Mouse (Mus musculus) heart, postnatal 4 days (tissue): ENCODE results near the gene Nt5c3b. TPM values are rescaled to one million over a fixed set of nuclear protein-coding genes. Genes with fewer than 3 reads are reported as not detected.

Source experiments
- DNase-seq: peaks from one replicate; pipeline ENCODE4 v3.0.0; 2021
- total RNA-seq, 2 experiments: library from RNA; stranded (reverse); gene quantifications; 2 replicates each; pipeline ENCODE4 v1.2.3; 2021

The Nt5c3b gene
- total RNA-seq, 2 experiments from 2014 or later, result 52.3 to 55.3 TPM

GRCm38 (mm10) chr11:100399320-100399719 is 42.3 kb downstream of the Nt5c3b start:
- DNase-seq, result no peak

GRCm38 (mm10) chr11:100398517-100398916 is 43.1 kb downstream of the Nt5c3b start:
- no peak for DNase-seq

GRCm38 (mm10) chr11:100397600-100398389 is 43.8 kb downstream of the Nt5c3b start, which contains the start of gene Jup:
Gene Jup, minus strand, starts transcription at chr11:100397763.
- DNase-seq, result peak; percentile 100

DNA sequence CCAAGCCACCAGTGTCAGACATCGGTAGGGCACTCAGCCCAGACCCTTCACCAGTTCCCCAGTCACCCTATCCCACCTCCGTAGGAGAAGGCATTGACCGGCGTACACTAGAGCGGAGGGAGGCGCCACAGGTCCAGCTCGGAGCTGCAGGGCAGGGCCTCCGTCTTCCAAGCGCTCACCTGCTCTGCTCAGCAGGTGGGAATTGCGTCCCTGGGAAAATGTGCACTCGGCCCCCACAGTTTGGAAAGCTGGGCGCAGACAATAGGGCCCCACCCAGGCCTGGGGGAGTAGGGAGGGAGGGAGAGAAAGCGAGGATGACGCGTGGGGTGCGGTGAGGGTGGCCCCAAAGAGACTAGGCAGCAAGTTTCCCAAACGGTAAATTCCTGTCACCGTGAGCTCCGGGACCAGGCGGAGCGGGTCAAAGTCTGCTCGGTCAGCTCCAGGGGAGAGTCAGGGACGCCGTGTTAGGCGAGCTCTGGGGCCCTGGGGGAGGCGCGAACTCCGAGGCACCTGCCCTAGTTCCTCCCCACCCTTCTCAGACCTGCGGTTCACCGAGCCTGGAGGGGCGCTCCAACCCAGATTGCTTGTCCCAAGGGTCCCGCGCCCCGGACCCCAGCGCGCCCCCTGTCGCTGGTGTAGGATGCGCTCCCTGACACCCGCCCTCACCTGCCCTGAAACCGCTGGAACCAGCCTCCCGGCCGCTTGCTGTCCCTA is 44.6 kb downstream of the Nt5c3b start:
- DNase-seq, result peak; percentile 55

DNA sequence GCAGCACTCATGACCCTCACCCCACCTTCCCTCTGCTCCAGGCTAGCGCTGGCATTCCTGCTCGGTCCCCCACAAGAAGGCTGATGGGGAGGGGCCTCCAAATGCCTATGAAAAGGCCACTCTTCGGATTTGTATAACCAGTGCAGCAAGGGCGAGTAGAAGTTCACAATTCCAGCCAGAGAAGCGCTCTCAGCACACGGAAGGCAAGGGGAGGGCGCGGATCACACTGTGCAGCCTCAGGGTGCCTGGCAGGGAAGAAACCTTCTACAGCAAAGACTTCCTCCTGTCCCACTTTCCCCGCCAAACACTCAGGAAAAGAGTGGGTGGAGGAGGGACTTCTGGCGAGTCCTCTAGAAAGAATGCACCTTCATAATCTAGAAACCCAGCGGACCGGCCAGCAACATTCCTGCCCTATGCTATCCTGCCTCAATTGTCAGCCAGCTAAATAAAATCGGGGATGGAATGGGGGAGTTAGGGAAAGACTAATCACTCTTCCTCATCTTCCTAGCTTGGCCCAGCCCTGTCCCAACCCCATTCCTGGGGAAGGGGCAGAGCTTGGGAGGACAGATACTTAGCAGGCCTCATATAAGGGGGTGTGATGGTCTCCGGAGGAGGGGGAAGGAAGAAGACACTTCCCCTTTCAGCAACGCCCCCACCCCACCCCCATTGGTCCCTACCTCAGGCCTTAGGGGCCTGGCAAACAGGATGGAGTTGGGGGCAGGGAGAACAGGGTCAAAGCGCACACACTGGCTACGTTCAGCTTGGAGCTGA is 45.6 kb downstream of the Nt5c3b start:
- peak; percentile 55 for DNase-seq

GRCm38 (mm10) chr11:100395200-100395599 is 46.4 kb downstream of the Nt5c3b start:
- DNase-seq, result peak; percentile 80

GRCm38 (mm10) chr11:100394353-100395074 is 47.1 kb downstream of the Nt5c3b start:
- no peak for DNase-seq

GRCm38 (mm10) chr11:100393733-100394132 is 47.9 kb downstream of the Nt5c3b start:
- DNase-seq, result no peak

- DNase-seq, result no peak
These were observed 48.6 kb downstream of the Nt5c3b start for GRCm38 (mm10) chr11:100392958-100393357.

- DNase-seq, result no peak
These were observed 49.7 kb downstream of the Nt5c3b start for GRCm38 (mm10) chr11:100391884-100392345.

DNA sequence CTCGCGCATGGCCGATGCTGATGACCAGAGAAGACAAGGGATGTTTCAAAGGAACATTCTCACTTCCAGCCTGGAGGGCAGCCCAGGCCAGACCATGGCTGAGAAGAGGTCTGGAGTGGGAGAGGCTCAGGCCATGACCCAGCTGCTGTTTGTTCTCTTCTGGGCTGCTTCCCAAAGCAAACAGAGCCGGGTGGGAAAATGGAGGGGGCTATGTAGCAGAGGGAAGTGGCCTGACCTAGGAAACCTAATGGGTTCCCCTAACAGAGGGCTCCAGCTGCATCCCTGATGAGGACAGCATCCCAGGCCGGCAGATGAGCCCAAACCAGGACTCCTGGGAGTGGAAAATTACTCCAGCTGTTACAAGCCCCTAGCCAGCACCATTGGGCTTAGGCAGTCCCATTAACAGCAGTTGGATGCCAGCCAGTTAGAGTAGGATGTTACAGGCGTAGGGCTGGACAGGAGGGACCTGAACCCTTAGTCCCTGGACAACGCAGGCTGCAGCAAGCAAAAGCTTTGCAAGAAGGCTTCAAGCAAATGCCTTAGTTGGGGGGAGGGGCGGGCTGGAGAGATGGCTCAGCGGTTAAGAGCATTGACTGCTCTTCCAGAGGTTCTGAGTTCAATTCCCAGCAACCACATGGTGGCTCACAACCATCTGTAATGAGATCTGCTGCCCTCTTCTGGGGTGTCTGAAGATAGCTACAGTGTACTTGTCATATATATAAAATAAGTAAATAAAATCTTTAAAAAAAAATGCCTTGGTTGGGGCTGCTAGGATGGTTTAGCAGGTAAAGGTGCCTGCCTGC is 50.3 kb downstream of the Nt5c3b start:
- peak; percentile 86 for DNase-seq

- DNase-seq, result peak; percentile 71
These were observed 51.6 kb downstream of the Nt5c3b start for GRCm38 (mm10) chr11:100389931-100390445.

GRCm38 (mm10) chr11:100388588-100388987 is 53.0 kb downstream of the Nt5c3b start:
- DNase-seq, result peak; percentile 83

GRCm38 (mm10) chr11:100387589-100388375 is 53.8 kb downstream of the Nt5c3b start:
- DNase-seq, result peak; percentile 86

DNA sequence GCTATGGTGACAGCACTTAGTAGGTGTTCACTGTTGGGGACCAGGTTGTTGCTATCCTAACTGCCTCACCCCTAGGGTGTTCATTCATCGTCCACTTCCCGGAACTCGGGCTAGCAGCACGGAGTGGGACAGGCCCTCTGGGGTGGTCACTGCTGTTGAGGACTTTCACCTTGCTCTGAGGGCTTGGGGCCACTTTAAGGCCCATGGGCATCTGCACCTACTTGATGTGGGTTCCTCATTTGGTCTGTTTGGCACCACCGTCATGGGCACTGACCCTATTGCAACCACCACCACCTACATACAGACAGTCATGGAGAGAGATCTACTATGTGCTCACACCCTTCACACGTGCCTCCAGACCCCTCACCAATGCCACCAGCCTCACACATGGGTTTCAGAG is 54.5 kb downstream of the Nt5c3b start:
- no peak for DNase-seq

GRCm38 (mm10) chr11:100386586-100386985 is 55.0 kb downstream of the Nt5c3b start:
- no peak for DNase-seq

GRCm38 (mm10) chr11:100385016-100385415 is 56.6 kb downstream of the Nt5c3b start:
- no peak for DNase-seq

- no peak for DNase-seq
These were observed 58.9 kb downstream of the Nt5c3b start for GRCm38 (mm10) chr11:100382682-100383081.

- DNase-seq, result no peak
These were observed 62.3 kb downstream of the Nt5c3b start for GRCm38 (mm10) chr11:100379311-100379710.

GRCm38 (mm10) chr11:100378446-100378845 is 63.2 kb downstream of the Nt5c3b start:
- no peak for DNase-seq
